Mouse (Mus musculus) CH12.LX (cell line): ENCODE measurements at regions not wholly inside any gene's neighbourhood (a gene's known extent, or its start where the extent isn't known, plus 50 kb on each side); places are given as distances from the start of the nearest gene placed in this dataset.

ENCODE experiments used
- DNase-seq: peaks from one replicate; pipeline ENCODE4 v3.0.0-alpha.2; 2013; ENCODE audit errors: extremely low read depth
- H3K27ac ChIP-seq: 2 replicates; pipeline ENCODE4 v1.5.1; 2012; ENCODE audit warnings: low read depth, mild to moderate bottlenecking, control low read depth, moderate library complexity; ENCODE audit not compliant: insufficient read depth
- H3K27me3 ChIP-seq: replicated peaks from 2 replicates; pipeline ENCODE3; 2012; ENCODE audit warnings: inconsistent platforms
- H3K36me3 ChIP-seq, 2 experiments: replicated peaks in 1 of 2; 2 replicates each; pipeline versions ENCODE3 to v1.6.1; 2012; ENCODE audit warnings: inconsistent platforms in 1 of 2, low read length in 1 of 2, mild to moderate bottlenecking in 1 of 2, mixed read lengths in 1 of 2, moderate library complexity in 1 of 2; ENCODE audit not compliant: control insufficient read depth in 1 of 2, insufficient read depth in 1 of 2
- H3K4me1 ChIP-seq, 2 experiments: 2 replicates each; pipeline ENCODE4 v1.6.1; 2012; ENCODE audit warnings: inconsistent platforms in 1 of 2, moderate library complexity in 1 of 2; ENCODE audit not compliant: insufficient read depth in 2 of 2, control insufficient read depth in 1 of 2
- H3K4me2 ChIP-seq: 2 replicates; pipeline ENCODE4 v1.6.1; 2012; ENCODE audit warnings: low read depth, mild to moderate bottlenecking, control low read depth; ENCODE audit not compliant: poor library complexity, insufficient read depth, severe bottlenecking
- H3K4me3 ChIP-seq, 3 experiments: fragments of 150-350 bp in 1 of 3; sonication (generic) in 1 of 3; replicated peaks in 1 of 3; 2 replicates each; pipeline versions ENCODE3 to v1.5.1; 2011 to 2012; ENCODE audit warnings: low read depth in 2 of 3, low read length in 2 of 3, mild to moderate bottlenecking in 2 of 3, moderate library complexity in 2 of 3, control low read depth in 1 of 3, improper control_type of control experiment in 1 of 3, inconsistent platforms in 1 of 3, mixed read lengths in 1 of 3; ENCODE audit not compliant: poor library complexity in 1 of 3
- H3K79me2 ChIP-seq: replicated peaks from 2 replicates; pipeline ENCODE4 v1.6.1; 2012; ENCODE audit warnings: mild to moderate bottlenecking, moderate library complexity; ENCODE audit not compliant: control insufficient read depth, poor library complexity, insufficient read depth, severe bottlenecking; ENCODE audit errors: extremely low read depth
- H3K9ac ChIP-seq: 2 replicates; pipeline ENCODE4 v1.6.1; 2012; ENCODE audit warnings: low read depth, mild to moderate bottlenecking, control low read depth, moderate library complexity; ENCODE audit not compliant: insufficient read depth
- H3K9me3 ChIP-seq: replicated peaks from 2 replicates; pipeline ENCODE3; 2012; ENCODE audit warnings: low read length, inconsistent platforms, mixed read lengths
- BHLHE40 ChIP-seq: IDR thresholded peaks from 2 replicates; pipeline ENCODE4 v1.6.1; 2011; ENCODE audit warnings: mild to moderate bottlenecking, low read depth, low read length, improper control_type of control experiment
- CHD1 ChIP-seq: IDR thresholded peaks from 2 replicates; pipeline ENCODE4 v1.6.1; 2012; ENCODE audit warnings: low read depth, low read length, improper control_type of control experiment, inconsistent platforms
- CTCF ChIP-seq, 2 experiments: IDR thresholded peaks in 1 of 2; conservative IDR thresholded peaks in 1 of 2; 2 replicates each; pipeline ENCODE4 v1.5.1; 2011 to 2012; ENCODE audit warnings: low read depth in 2 of 2, low read length in 2 of 2, improper control_type of control experiment in 1 of 2, inconsistent platforms in 1 of 2, mild to moderate bottlenecking in 1 of 2, moderate library complexity in 1 of 2
- E2F4 ChIP-seq: IDR thresholded peaks from 2 replicates; pipeline ENCODE4 v1.6.1; 2011; ENCODE audit warnings: low read depth, low read length, improper control_type of control experiment; ENCODE audit not compliant: insufficient replicate concordance
- ETS1 ChIP-seq: conservative IDR thresholded peaks from 2 replicates; pipeline ENCODE4 v1.6.1; 2012; ENCODE audit warnings: low read depth, mild to moderate bottlenecking, inconsistent platforms, low read length, improper control_type of control experiment, moderate library complexity
- GABPA ChIP-seq: IDR thresholded peaks from 2 replicates; pipeline ENCODE4 v1.6.1; 2012; ENCODE audit warnings: low read depth, low read length, improper control_type of control experiment, inconsistent platforms; ENCODE audit not compliant: insufficient replicate concordance
- HCFC1 ChIP-seq: IDR thresholded peaks from 2 replicates; pipeline ENCODE4 v1.6.1; 2012; ENCODE audit warnings: low read depth, mild to moderate bottlenecking, inconsistent platforms, low read length, improper control_type of control experiment
- JUN ChIP-seq: IDR thresholded peaks from 2 replicates; pipeline ENCODE4 v1.6.1; 2011; ENCODE audit warnings: low read depth, mild to moderate bottlenecking, low read length, improper control_type of control experiment, moderate library complexity; ENCODE audit not compliant: insufficient read depth
- MAX ChIP-seq: IDR thresholded peaks from 2 replicates; pipeline ENCODE4 v1.6.1; 2011; ENCODE audit warnings: low read length, improper control_type of control experiment
- MEF2A ChIP-seq: IDR thresholded peaks from 2 replicates; pipeline ENCODE4 v1.6.1; 2014; ENCODE audit warnings: low read depth, mild to moderate bottlenecking, inconsistent platforms, low read length, improper control_type of control experiment, borderline replicate concordance
- MXI1 ChIP-seq: IDR thresholded peaks from 2 replicates; pipeline ENCODE4 v1.6.1; 2011; ENCODE audit warnings: mild to moderate bottlenecking, low read depth, low read length, improper control_type of control experiment
- MYC ChIP-seq: IDR thresholded peaks from 2 replicates; pipeline ENCODE4 v1.6.1; 2011; ENCODE audit warnings: low read depth, mild to moderate bottlenecking, improper control_type of control experiment, low read length
- NELFE ChIP-seq: IDR thresholded peaks from 2 replicates; pipeline ENCODE4 v1.6.1; 2011; ENCODE audit warnings: low read depth, low read length, improper control_type of control experiment
- RAD21 ChIP-seq: IDR thresholded peaks from 2 replicates; pipeline ENCODE4 v1.6.1; 2011; ENCODE audit warnings: low read depth, mild to moderate bottlenecking, low read length, improper control_type of control experiment, moderate library complexity
- SIN3A ChIP-seq: IDR thresholded peaks from 2 replicates; pipeline ENCODE4 v1.6.1; 2012; ENCODE audit warnings: low read length, improper control_type of control experiment, inconsistent platforms
- TBP ChIP-seq: conservative IDR thresholded peaks from 2 replicates; pipeline ENCODE4 v1.6.1; 2011; ENCODE audit warnings: low read depth, low read length, improper control_type of control experiment
- TCF12 ChIP-seq: IDR thresholded peaks from 2 replicates; pipeline ENCODE4 v1.6.1; 2014; ENCODE audit warnings: low read depth, mild to moderate bottlenecking, inconsistent platforms, low read length, improper control_type of control experiment
- UBTF ChIP-seq: IDR thresholded peaks from 2 replicates; pipeline ENCODE4 v1.6.1; 2012; ENCODE audit warnings: low read depth, mild to moderate bottlenecking, inconsistent platforms, low read length, improper control_type of control experiment, moderate library complexity
- USF1 ChIP-seq: IDR thresholded peaks from 2 replicates; pipeline ENCODE4 v1.6.1; 2014; ENCODE audit warnings: low read depth, mild to moderate bottlenecking, inconsistent platforms, low read length, improper control_type of control experiment
- USF2 ChIP-seq: conservative IDR thresholded peaks from 2 replicates; pipeline ENCODE4 v1.6.1; 2011; ENCODE audit warnings: low read depth, low read length, improper control_type of control experiment
- ZC3H11A ChIP-seq: IDR thresholded peaks from 2 replicates; pipeline ENCODE4 v1.6.1; 2012; ENCODE audit warnings: low read depth, mild to moderate bottlenecking, inconsistent platforms, low read length, improper control_type of control experiment
- ZKSCAN1 ChIP-seq: IDR thresholded peaks from 2 replicates; pipeline ENCODE4 v1.6.1; 2012; ENCODE audit warnings: low read depth, inconsistent platforms, low read length, improper control_type of control experiment, borderline replicate concordance
- ZMIZ1 ChIP-seq: IDR thresholded peaks from 2 replicates; pipeline ENCODE4 v1.6.1; 2012; ENCODE audit warnings: low read depth, mild to moderate bottlenecking, inconsistent platforms, low read length, improper control_type of control experiment
- ZNF384 ChIP-seq: IDR thresholded peaks from 2 replicates; pipeline ENCODE4 v1.6.1; 2012; ENCODE audit warnings: low read depth, low read length, improper control_type of control experiment, inconsistent platforms
- dilution Hi-C: fragments of 300-500 bp; cut with MboI; formaldehyde crosslinking; loops from 2 replicates; pipeline ENCODE4 v1.14.3; 2020; ENCODE audit warnings: low sequenced_read_pairs; ENCODE audit not compliant: extremely low pct_unique_long_range_greater_than_20kb, extremely low pct_ligation_motif_present
- in situ Hi-C: fragments of 300-500 bp; cut with MboI; formaldehyde crosslinking; loops from 3 replicates; pipeline ENCODE4 v1.14.3; 2019; ENCODE audit warnings: low sequenced_read_pairs, low pct_ligation_motif_present, low pct_unique_long_range_greater_than_20kb, mixed read lengths

- Histone ChIP-seq H3K9me3 (peaks cover 14% of the 10 kb centered on the region), H3K9ac (no peak overlapping the region), H3K27ac (no peak overlapping the region), H3K4me1 (0 out of 4 replicates have a peak, but pooled peaks cover 0 to 3% of the 10 kb centered on the region in 2 experiments), H3K4me3 (no peak overlapping the region), H3K79me2 (no peaks in the 10 kb centered on the region)
- peak; percentile 24 for DNase-seq
- in situ Hi-C loops (loop anchor here (10.0 kb wide), 1 partner anchor 302 kb away; the partner anchor contains the start of gene Fam209), dilution Hi-C loops (no loop called here)
- TF ChIP-seq MXI1 (no peak), MEF2A (no peak), TBP (no peak), HCFC1 (no peak), TCF12 (no peak), GABPA (no peak), NELFE (no peak), ZC3H11A (no peak), E2F4 (no peak), USF1 (no peak), MAX (no peak), UBTF (no peak), USF2 (no peak)
- TF ChIP-seq, all 38 proteins: peak for 0
- no peaks in the 10 kb centered on the region for H3K36me3 ChIP-seq
- H3K4me2 ChIP-seq = no peak overlapping the region
- peaks cover 58% of the 10 kb centered on the region for H3K27me3 ChIP-seq
These were observed 163.6 kb downstream of the Bmp7 start for GRCm38 (mm10) chr2:172776485-172776884.

GRCm38 (mm10) chr2:172777774-172778173 lies 162.3 kb downstream of the Bmp7 start:
- H3K4me3 ChIP-seq = no peak overlapping the region
- no peaks in the 10 kb centered on the region for H3K79me2 ChIP-seq
- dilution Hi-C loops = no loop called here
- 0 out of 4 replicates have a peak, but pooled peaks cover 0 to 3% of the 10 kb centered on the region in 2 experiments for H3K4me1 ChIP-seq
- H3K9me3 ChIP-seq = peaks cover 15% of the 10 kb centered on the region
- peaks cover 49% of the 10 kb centered on the region for H3K27me3 ChIP-seq
- H3K4me2 ChIP-seq = no peak overlapping the region
- TF ChIP-seq CTCF (conservative IDR thresholded peaks at IDR 0.05 in 1 of 2, IDR thresholded peaks at IDR 0.05 in 1 of 2; ENCODE audit: low read depth in 2 of 2, low read length in 2 of 2) (peak in 1 of 2 experiments; percentile 7; a peak in 1 of 4 replicates), E2F4 (no peak)
- in situ Hi-C loops = loop anchor here (10.0 kb wide), 1 partner anchor 303 kb away; the partner anchor contains the start of gene Fam209
- no peak overlapping the region for H3K27ac ChIP-seq
- DNase-seq = no peak
- H3K36me3 ChIP-seq = no peaks in the 10 kb centered on the region
- no peak overlapping the region for H3K9ac ChIP-seq

GRCm38 (mm10) chr2:172779096-172779495 lies 161.0 kb downstream of the Bmp7 start:
- H3K27ac ChIP-seq = no peak overlapping the region
- no peak for DNase-seq
- H3K9ac ChIP-seq = no peak overlapping the region
- H3K36me3 ChIP-seq = no peaks in the 10 kb centered on the region
- TF ChIP-seq BHLHE40 = no peak
- TF ChIP-seq CTCF (conservative IDR thresholded peaks at IDR 0.05 in 1 of 2, IDR thresholded peaks at IDR 0.05 in 1 of 2; ENCODE audit: low read depth in 2 of 2, low read length in 2 of 2) = no peak
- no peak for TF ChIP-seq RAD21
- no peak for TF ChIP-seq CHD1
- TF ChIP-seq ZMIZ1 = no peak
- no peak for TF ChIP-seq JUN
- no peak for TF ChIP-seq TCF12
- no peak for TF ChIP-seq TBP
- TF ChIP-seq ZC3H11A = no peak
- no peak for TF ChIP-seq SIN3A
- TF ChIP-seq ZKSCAN1 = no peak
- TF ChIP-seq MYC = no peak
- TF ChIP-seq UBTF = no peak
- no peak for TF ChIP-seq MEF2A
- TF ChIP-seq NELFE = no peak
- no peak for TF ChIP-seq MAX
- TF ChIP-seq ETS1 = no peak
- TF ChIP-seq ZNF384 = no peak
- no peak for TF ChIP-seq GABPA
- no peak for TF ChIP-seq USF2
- H3K4me2 ChIP-seq = no peak overlapping the region
- H3K4me1 ChIP-seq = 0 out of 4 replicates have a peak, but pooled peaks cover 0 to 3% of the 10 kb centered on the region in 2 experiments
- dilution Hi-C loops (no loop called here), in situ Hi-C loops (loop anchor here (10.0 kb wide), 1 partner anchor 304 kb away; the partner anchor contains the start of gene Fam209)
- no peak overlapping the region for H3K4me3 ChIP-seq
- H3K79me2 ChIP-seq = no peaks in the 10 kb centered on the region
- peaks cover 27% of the 10 kb centered on the region for H3K9me3 ChIP-seq
- peaks cover 47% of the 10 kb centered on the region for H3K27me3 ChIP-seq
